Mouse (Mus musculus) central nervous system, embryonic 14 days (tissue): ENCODE results near the gene Gfy. TPM values are rescaled to one million over a fixed set of nuclear protein-coding genes. Genes with fewer than 3 reads are reported as not detected.

ENCODE experiments used
- polyA plus RNA-seq: library from polyadenylated mRNA; depleted of rRNA; stranded (reverse); fragments of >200 nt; gene quantifications from 2 replicates; pipeline ENCODE4 v1.2.3, GENCODE M21; 2012; rRNA removed

Gene Gfy
- polyA plus RNA-seq, result 0.05 and 0.21 TPM in 2 replicates

DNA sequence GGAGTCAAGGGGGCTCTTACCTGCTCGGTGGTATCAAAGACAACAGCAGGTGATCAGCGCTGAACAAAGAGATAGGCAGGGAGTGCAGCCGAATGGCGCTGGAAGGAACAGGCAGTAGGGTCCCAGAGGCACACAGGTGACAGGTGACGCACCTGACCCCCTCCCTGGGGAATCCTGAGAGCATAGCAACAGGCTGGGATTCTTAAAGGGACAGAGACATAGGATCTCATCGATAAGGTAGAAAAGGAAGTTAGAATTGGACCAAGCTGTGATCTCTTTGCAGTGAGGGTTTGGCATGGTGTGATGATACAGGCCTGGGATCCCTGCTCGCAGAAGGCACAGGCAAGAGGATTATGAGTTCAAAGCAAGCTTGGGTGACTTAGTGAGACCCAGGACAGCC is at the start of gene Gfy:
Gfy (minus strand) TSS at position 101 of the 400 bp plus-strand sequence.

GRCm38 (mm10) chr7:45215673-45216441 is 36.5 kb upstream of the Gfy start, which contains the start of gene Tead2:
Gene Tead2, plus strand, starts transcription at chr7:45215753.

DNA sequence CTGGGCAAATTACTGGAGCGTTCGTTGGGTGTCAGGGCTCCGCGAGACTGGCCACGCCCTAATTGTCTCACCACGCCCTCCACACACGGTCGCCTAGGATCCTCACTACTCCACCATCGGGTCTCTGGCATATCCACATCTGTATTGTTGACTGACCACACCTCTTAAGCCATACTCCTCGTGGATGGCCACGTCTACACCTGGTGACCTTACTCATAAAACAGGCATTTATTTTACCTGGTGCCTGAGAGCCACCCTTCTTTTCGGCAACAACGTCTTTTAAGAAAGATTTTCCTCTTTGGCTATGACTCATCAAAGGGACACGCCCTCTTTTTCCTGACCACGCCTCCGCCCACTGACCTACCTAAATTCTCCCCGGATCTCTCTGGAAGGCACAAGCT is 32.5 kb upstream of the Gfy start, which contains the start of gene Dkkl1:
Dkkl1 (minus strand) TSS at position 297 of the 401 bp plus-strand sequence.

DNA sequence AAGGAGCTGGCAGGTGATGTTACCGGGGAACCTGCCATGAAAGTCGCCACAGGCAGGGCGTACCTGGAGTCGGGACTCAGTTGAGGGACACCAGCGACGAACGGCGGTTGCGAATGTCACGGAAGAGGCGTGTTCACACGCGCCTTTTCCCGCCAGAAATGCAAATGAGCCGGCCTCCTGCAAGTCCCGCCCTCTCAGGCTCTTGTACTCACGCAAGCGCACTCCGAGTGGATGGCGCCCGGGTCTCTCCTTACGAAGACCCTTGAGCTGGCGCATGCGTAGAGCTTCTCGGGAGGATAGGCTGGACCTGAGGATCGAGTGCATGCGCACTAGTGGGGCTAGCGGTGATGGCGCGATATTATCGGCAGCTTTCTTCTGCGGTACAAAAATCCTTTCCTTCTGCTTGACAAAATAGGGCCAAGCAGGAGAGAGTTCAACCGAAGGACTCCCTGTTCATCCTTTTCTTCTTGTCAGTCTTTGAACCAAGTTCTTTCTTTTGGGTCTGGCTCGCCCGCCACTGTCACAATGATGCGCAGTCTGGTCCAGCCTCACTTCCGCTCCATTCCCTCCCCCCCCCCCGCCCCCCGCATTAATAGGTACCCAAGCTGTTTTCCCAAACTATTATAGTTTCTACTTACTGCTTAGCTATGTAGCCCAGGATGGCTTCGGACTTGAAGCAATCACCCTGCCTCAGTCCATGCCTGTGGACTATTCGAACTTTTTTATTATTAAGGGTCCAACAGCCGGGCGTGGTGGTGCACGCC is 25.2 kb upstream of the Gfy start, which contains the start of gene Ccdc155:
Ccdc155 (minus strand) TSS at position 513 of the 764 bp plus-strand sequence.

DNA sequence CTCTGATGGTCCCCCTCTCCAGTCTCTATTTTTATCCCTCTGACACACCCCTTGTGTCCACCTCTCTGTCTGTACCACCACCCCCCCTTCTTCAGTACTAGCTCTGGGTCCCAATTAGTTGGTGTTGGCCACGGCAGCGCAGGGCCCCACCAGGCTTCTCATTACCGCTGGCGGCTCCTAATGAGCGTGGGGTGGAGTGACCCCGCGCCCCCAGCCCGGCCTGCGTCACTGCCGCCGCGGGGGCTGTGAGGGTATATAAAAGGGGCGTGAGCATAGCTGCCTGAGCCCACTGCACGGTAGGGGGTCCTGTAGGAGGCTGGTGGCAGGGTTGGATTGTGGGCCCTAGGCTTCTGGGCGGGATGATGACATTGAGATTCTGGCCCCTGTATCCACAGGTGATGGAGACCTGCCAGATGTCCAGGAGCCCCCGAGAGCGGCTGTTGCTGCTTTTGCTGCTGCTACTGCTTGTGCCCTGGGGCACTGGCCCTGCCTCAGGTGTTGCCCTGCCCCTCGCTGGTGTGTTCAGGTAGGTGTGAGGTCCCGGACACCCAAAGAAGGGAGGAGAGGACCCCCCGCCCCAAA is 1.6 kb upstream of the Gfy start, which contains the start of gene Pth2:
Pth2 (plus strand) TSS at position 100 of the 582 bp plus-strand sequence.

DNA sequence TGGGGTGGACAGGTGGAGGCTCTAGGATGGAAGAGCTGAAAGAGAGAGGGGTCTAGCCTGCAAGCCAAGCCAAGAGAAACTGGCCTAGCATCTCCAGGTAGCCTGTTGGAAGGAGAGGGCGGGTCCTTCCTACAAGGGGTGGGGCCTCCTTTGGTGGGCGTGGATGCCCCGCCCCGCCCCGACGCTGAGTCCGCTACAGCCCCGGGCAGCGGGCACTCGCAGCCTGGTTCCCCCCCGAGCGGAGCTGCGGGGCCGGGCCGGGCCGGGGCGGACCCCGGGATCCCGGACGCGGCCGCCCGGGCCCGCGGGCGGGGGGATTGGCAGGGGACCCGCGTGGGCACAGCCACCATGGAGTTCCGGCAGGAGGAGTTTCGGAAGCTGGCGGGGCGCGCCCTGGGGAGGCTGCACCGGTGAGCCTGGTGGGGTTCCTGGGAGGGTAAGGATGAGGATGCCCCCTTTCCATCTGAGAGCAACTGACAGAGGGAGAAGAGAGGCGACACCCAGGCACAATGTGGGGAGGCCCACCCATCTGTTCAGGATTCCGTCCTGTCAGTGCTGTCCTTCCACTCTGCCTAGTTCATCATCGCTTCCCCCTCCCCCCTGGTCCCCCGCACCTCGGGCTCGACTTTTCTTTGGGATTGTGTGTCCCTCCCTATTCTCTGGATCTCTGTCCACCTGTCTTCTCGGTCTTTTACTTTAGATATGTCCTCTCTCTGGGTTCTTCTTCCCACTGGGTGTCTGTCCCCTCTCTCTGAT is 15.5 kb downstream of the Gfy start, which contains the start of gene Slc17a7:
Slc17a7 (plus strand) TSS at position 215 of the 756 bp plus-strand sequence.

DNA sequence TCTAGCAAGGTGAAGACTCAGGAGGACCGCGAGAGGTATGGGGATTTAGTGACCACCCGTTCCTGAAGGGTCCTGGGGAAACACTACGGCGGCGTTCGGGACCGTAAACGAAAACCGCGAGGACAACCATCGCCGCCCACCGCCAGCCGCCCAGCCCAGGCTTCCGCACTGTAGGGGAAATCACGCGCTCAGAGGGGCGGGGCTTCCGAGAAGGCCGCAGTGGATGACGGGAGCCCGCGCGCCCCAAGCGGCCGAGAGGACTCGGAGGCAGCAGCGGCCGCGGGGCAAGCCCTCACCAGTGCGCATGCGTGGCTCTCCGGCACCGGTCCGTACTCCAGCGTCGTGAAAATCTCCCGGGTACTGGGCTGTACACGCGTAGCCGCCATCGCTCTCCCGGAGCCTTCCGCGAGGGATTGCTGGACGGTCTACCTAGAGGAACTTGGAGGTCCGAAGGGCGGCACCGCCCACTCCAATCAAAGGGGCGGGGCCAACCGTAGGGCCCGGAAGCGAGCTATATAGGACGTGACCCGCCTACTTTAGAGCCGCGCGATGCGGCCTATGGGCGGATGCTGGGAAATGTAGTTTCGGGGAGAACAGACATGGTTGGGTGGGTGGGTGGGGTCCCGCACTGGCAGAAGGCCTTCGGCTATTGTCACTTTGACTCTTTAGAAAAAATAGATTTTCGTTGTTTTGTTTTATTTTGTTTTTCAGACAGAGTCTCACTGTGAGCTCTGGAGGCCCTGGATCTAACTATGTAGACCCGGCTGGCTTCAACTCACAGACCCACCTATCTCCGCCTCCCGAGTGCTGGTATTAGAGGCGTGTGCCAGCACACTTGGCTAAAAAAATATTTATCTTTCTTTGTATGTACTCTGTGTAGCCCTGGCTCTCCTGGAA is 25.0 kb downstream of the Gfy start, which contains the start of the genes Pih1d1 and Aldh16a1:
Pih1d1 (plus strand) TSS at position 208 of the 897 bp plus-strand sequence.
Aldh16a1 (minus strand) TSS at position 489 of the 897 bp plus-strand sequence.

DNA sequence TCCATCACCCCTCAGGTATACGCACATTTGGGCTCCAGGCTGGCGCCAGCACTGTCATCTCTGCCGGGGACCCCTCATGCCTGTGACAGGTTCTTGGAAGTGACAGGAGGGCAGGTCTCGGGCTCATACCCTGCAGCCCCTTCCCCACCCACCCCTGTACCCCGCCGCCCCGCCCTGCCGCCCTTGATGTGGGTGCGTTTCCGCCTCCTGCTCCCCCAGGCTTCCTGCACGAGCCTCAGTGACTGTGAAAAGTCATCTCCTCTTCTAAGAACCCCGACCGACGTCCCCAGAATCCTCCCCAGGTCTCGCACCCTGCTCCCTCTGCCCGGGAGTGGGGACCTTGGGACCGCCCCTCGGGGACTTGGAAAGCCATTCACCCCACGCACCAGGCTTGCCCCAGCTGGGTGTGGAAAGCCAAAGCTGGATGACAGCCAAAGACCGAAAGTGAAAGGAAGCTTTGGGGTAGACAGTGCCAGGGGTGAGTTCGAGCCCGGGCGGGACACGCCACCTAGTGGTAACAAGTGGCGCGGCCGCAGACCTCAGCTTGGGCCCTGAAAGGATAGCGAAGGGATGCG is 43.3 kb downstream of the Gfy start, which contains the start of the genes Gm45713 and Flt3l:
Gm45713 (minus strand) TSS at position 239 of the 575 bp plus-strand sequence.
Flt3l (minus strand) TSS at position 440 of the 575 bp plus-strand sequence.

GRCm38 (mm10) chr7:45128624-45129246 is 50.6 kb downstream of the Gfy start, which contains the start of gene Rpl13a:
Gene Rpl13a, minus strand, starts transcription at chr7:45128761.

Other genes with a start within 250 kb of the Gfy start
- 0.04 and 0.23 TPM in 2 replicates for gene Tsks, start 236.4 kb downstream of the Gfy start, polyA plus RNA-seq
- gene Cpt1c, start 204.7 kb downstream of the Gfy start, polyA plus RNA-seq, result 110 and 111 TPM in 2 replicates
- 763 and 875 TPM in 2 replicates for gene Prmt1, start 193.0 kb downstream of the Gfy start, polyA plus RNA-seq
- 131 and 137 TPM in 2 replicates for gene Irf3, start 181.9 kb downstream of the Gfy start, polyA plus RNA-seq
- gene Bcl2l12, start 180.9 kb downstream of the Gfy start, polyA plus RNA-seq, result 31.9 and 33.7 TPM in 2 replicates
- gene Scaf1, start 163.2 kb downstream of the Gfy start, polyA plus RNA-seq, result 117 and 120 TPM in 2 replicates
- gene Rras, start 161.6 kb downstream of the Gfy start, polyA plus RNA-seq, result 18.7 and 27.8 TPM in 2 replicates
- 19.6 and 25.2 TPM in 2 replicates for gene Prr12, start 126.7 kb downstream of the Gfy start, polyA plus RNA-seq
- gene Nosip, start 117.1 kb downstream of the Gfy start, polyA plus RNA-seq, result 88.9 and 93.3 TPM in 2 replicates
- 24.3 and 28.4 TPM in 2 replicates for gene Prrg2, start 116.9 kb downstream of the Gfy start, polyA plus RNA-seq
- 110 and 224 TPM in 2 replicates for gene Rcn3, start 87.3 kb downstream of the Gfy start, polyA plus RNA-seq
- gene Fcgrt, start 75.7 kb downstream of the Gfy start, polyA plus RNA-seq, result 15.9 and 27.0 TPM in 2 replicates
- gene Rps11, start 55.1 kb downstream of the Gfy start, polyA plus RNA-seq, result 611 and 637 TPM in 2 replicates
- 2,227 and 2,905 TPM in 2 replicates for gene Rpl13a, start 50.8 kb downstream of the Gfy start, polyA plus RNA-seq
- gene Gm45713, start 43.3 kb downstream of the Gfy start, polyA plus RNA-seq, result 0.25 TPM in 2 replicates
- gene Flt3l, start 43.1 kb downstream of the Gfy start, polyA plus RNA-seq, result 7.7 and 10.8 TPM in 2 replicates
- gene Pih1d1, start 25.3 kb downstream of the Gfy start, polyA plus RNA-seq, result 129 and 134 TPM in 2 replicates
- gene Aldh16a1, start 25.0 kb downstream of the Gfy start, polyA plus RNA-seq, result 31.8 and 33.0 TPM in 2 replicates
- gene Slc17a7, start 15.6 kb downstream of the Gfy start, polyA plus RNA-seq, result 12.2 and 25.0 TPM in 2 replicates
- 0.20 and 0.23 TPM in 2 replicates for gene Pth2, start 1.4 kb upstream of the Gfy start, polyA plus RNA-seq
- gene Ccdc155, start 25.3 kb upstream of the Gfy start, polyA plus RNA-seq, result 0.88 and 1.1 TPM in 2 replicates
- 2.0 and 3.2 TPM in 2 replicates for gene Dkkl1, start 32.6 kb upstream of the Gfy start, polyA plus RNA-seq
- gene Tead2, start 36.2 kb upstream of the Gfy start, polyA plus RNA-seq, result 257 and 271 TPM in 2 replicates
- 1.6 and 1.8 TPM in 2 replicates for gene Cd37, start 59.5 kb upstream of the Gfy start, polyA plus RNA-seq
- 0.61 and 0.96 TPM in 2 replicates for gene Slc6a16, start 61.5 kb upstream of the Gfy start, polyA plus RNA-seq
- gene Slc6a21, start 97.9 kb upstream of the Gfy start, polyA plus RNA-seq, result not detected in 2 replicates
- gene Trpm4, start 154.2 kb upstream of the Gfy start, polyA plus RNA-seq, result 16.8 and 23.9 TPM in 2 replicates
- 1.1 and 3.8 TPM in 2 replicates for gene Hrc, start 155.7 kb upstream of the Gfy start, polyA plus RNA-seq
- gene Ppfia3, start 187.4 kb upstream of the Gfy start, polyA plus RNA-seq, result 44.2 and 45.9 TPM in 2 replicates
- gene Lin7b, start 191.0 kb upstream of the Gfy start, polyA plus RNA-seq, result 14.4 and 15.8 TPM in 2 replicates
- 864 and 911 TPM in 2 replicates for gene Snrnp70, start 216.2 kb upstream of the Gfy start, polyA plus RNA-seq
- gene Kcna7, start 226.1 kb upstream of the Gfy start, polyA plus RNA-seq, result not detected in 2 replicates
- gene Ntf5, start 234.1 kb upstream of the Gfy start, polyA plus RNA-seq, result 0.10 and 0.91 TPM in 2 replicates
- gene Lhb, start 241.3 kb upstream of the Gfy start, polyA plus RNA-seq, result 1.1 and 1.3 TPM in 2 replicates